Mouse (Mus musculus): ENCODE results near the gene Btn2a2. TPM values are rescaled to one million over a fixed set of nuclear protein-coding genes. Genes with fewer than 3 reads are reported as not detected.

Gene Btn2a2
- total and polyA plus RNA-seq, 3 experiments = 0.22 TPM; not detected in 2

GRCm38 (mm10) chr13:23499943-23500342 lies 11.3 kb upstream of the Btn2a2 start:
- Histone ChIP-seq H3K4me3 (ENCODE audit: low read depth, low read length) (no peak overlapping the region; the same call in 1 of the 2 replicates), H3K4me1 (ENCODE audit: insufficient read depth, low read depth, low read length) (peaks cover 36% of the 10 kb centered on the region), H3K27me3 (ENCODE audit: insufficient read depth, low read length) (peaks cover 14% of the 10 kb centered on the region), H3K9me3 (replicated peaks) (no peaks in the 10 kb centered on the region), H3K36me3 (replicated peaks) (no peaks in the 10 kb centered on the region)
- DNase-seq (ENCODE audit: low spot score) (no peak), ATAC-seq (ENCODE audit: extremely low read depth, insufficient number of reproducible peaks, low FRiP score, poor library complexity, severe bottlenecking) (no peak)
- TF ChIP-seq GATA1 (IDR thresholded peaks at IDR 0.05; ENCODE audit: borderline replicate concordance, low read length) (no peak), POLR2AphosphoS5 (IDR thresholded peaks at IDR 0.05; ENCODE audit: insufficient replicate concordance, low read depth, low read length) (no peak), GATA2 (IDR thresholded peaks at IDR 0.05; ENCODE audit: borderline replicate concordance, low read depth, low read length) (no peak), CTCF (IDR thresholded peaks at IDR 0.05; ENCODE audit: low read depth, low read length) (no peak), TAL1 (conservative IDR thresholded peaks at IDR 0.05; ENCODE audit: low read depth, low read length) (no peak)

- no peak for TF ChIP-seq POLR2AphosphoS5 (IDR thresholded peaks at IDR 0.05; ENCODE audit: insufficient replicate concordance, low read depth, low read length)
- no peak for TF ChIP-seq CTCF (IDR thresholded peaks at IDR 0.05; ENCODE audit: low read depth, low read length)
Observed at GRCm38 (mm10) chr13:23498653-23499052, 10.0 kb upstream of the Btn2a2 start.

DNA sequence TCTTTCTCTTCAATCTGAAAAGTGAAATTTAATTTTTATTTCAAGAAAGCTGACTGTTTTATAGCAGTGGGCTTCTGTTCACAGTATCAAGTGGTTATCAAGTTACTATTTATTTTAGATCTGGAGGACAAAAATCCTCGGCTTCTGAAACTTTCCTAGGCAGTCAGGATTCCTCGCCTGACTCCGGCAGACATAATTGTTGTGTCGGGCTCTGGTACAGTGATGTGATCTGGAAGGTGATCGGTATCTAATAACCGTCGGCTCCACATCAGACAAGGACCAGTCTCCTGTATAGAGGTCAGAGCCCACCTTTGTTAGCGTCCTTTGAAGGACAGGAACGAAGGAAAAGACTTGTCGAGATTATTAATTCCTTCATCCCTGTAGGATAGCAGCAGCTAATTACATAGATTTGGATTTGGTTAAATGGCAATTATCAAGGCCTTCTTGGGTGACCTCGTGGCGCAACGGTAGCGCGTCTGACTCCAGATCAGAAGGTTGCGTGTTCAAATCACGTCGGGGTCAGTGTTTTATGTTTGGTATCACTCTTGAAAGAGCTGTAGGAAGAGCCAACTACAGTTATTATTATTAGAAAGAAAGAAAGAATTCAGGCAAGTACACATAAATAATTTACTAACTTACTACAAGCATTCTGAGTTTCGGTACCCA lies 9.1 kb upstream of the Btn2a2 start:
- Histone ChIP-seq H3K4me1 (ENCODE audit: insufficient read depth, low read depth, low read length) (peaks cover 24% of the 10 kb centered on the region), H3K36me3 (replicated peaks) (no peaks in the 10 kb centered on the region), H3K4me3 (ENCODE audit: low read depth, low read length) (peak overlapping the region; percentile 13; the same call in 1 of the 2 replicates), H3K9me3 (replicated peaks) (no peaks in the 10 kb centered on the region), H3K27me3 (ENCODE audit: insufficient read depth, low read length) (peaks cover 20% of the 10 kb centered on the region)
- TF ChIP-seq CTCF (IDR thresholded peaks at IDR 0.05; ENCODE audit: low read depth, low read length) = no peak
- TF ChIP-seq POLR2AphosphoS5 (IDR thresholded peaks at IDR 0.05; ENCODE audit: insufficient replicate concordance, low read depth, low read length) = no peak
- no peak for TF ChIP-seq GATA1 (IDR thresholded peaks at IDR 0.05; ENCODE audit: borderline replicate concordance, low read length)
- no peak for TF ChIP-seq TAL1 (conservative IDR thresholded peaks at IDR 0.05; ENCODE audit: low read depth, low read length)
- TF ChIP-seq GATA2 (IDR thresholded peaks at IDR 0.05; ENCODE audit: borderline replicate concordance, low read depth, low read length) = no peak
- DNase-seq (ENCODE audit: low spot score) (no peak), ATAC-seq (ENCODE audit: extremely low read depth, insufficient number of reproducible peaks, low FRiP score, poor library complexity, severe bottlenecking) (no peak)

More at GRCm38 (mm10) chr13:23498653-23499052, 10.0 kb upstream of the Btn2a2 start:
- DNase-seq (ENCODE audit: low spot score) = no peak
- Histone ChIP-seq H3K27me3 (ENCODE audit: insufficient read depth, low read length) (peaks cover 20% of the 10 kb centered on the region), H3K36me3 (replicated peaks) (no peaks in the 10 kb centered on the region), H3K9me3 (replicated peaks) (no peaks in the 10 kb centered on the region), H3K4me3 (ENCODE audit: low read depth, low read length) (no peak overlapping the region), H3K4me1 (ENCODE audit: insufficient read depth, low read depth, low read length) (peaks cover 28% of the 10 kb centered on the region)
- ATAC-seq (ENCODE audit: extremely low read depth, insufficient number of reproducible peaks, low FRiP score, poor library complexity, severe bottlenecking) = no peak

GRCm38 (mm10) chr13:23495526-23495925 lies 6.9 kb upstream of the Btn2a2 start:
- no peak for TF ChIP-seq GATA2 (IDR thresholded peaks at IDR 0.05; ENCODE audit: borderline replicate concordance, low read depth, low read length)
- TF ChIP-seq POLR2AphosphoS5 (IDR thresholded peaks at IDR 0.05; ENCODE audit: insufficient replicate concordance, low read depth, low read length) = no peak
- TF ChIP-seq GATA1 (IDR thresholded peaks at IDR 0.05; ENCODE audit: borderline replicate concordance, low read length) = no peak
- no peak for TF ChIP-seq CTCF (IDR thresholded peaks at IDR 0.05; ENCODE audit: low read depth, low read length)
- no peak for TF ChIP-seq TAL1 (conservative IDR thresholded peaks at IDR 0.05; ENCODE audit: low read depth, low read length)
- H3K27me3 ChIP-seq (ENCODE audit: insufficient read depth, low read length) = peaks cover 20% of the 10 kb centered on the region
- H3K4me3 ChIP-seq (ENCODE audit: low read depth, low read length) = no peak overlapping the region
- H3K9me3 ChIP-seq (replicated peaks) = no peaks in the 10 kb centered on the region
- no peaks in the 10 kb centered on the region for H3K36me3 ChIP-seq (replicated peaks)
- ATAC-seq (ENCODE audit: extremely low read depth, insufficient number of reproducible peaks, low FRiP score, poor library complexity, severe bottlenecking) (no peak), DNase-seq (ENCODE audit: low spot score) (no peak)
- H3K4me1 ChIP-seq (ENCODE audit: insufficient read depth, low read depth, low read length) = peaks cover 27% of the 10 kb centered on the region

- TF ChIP-seq CTCF (IDR thresholded peaks at IDR 0.05; ENCODE audit: low read depth, low read length) = no peak
- no peak for TF ChIP-seq GATA2 (IDR thresholded peaks at IDR 0.05; ENCODE audit: borderline replicate concordance, low read depth, low read length)
- TF ChIP-seq POLR2AphosphoS5 (IDR thresholded peaks at IDR 0.05; ENCODE audit: insufficient replicate concordance, low read depth, low read length) = no peak
- TF ChIP-seq GATA1 (IDR thresholded peaks at IDR 0.05; ENCODE audit: borderline replicate concordance, low read length) = no peak
- no peak for TF ChIP-seq TAL1 (conservative IDR thresholded peaks at IDR 0.05; ENCODE audit: low read depth, low read length)
- Histone ChIP-seq H3K9me3 (replicated peaks) (no peaks in the 10 kb centered on the region), H3K27me3 (ENCODE audit: insufficient read depth, low read length) (peaks cover 36% of the 10 kb centered on the region), H3K36me3 (replicated peaks) (no peaks in the 10 kb centered on the region), H3K4me3 (ENCODE audit: low read depth, low read length) (no peak overlapping the region), H3K4me1 (ENCODE audit: insufficient read depth, low read depth, low read length) (peaks cover 23% of the 10 kb centered on the region)
- no peak for ATAC-seq (ENCODE audit: extremely low read depth, insufficient number of reproducible peaks, low FRiP score, poor library complexity, severe bottlenecking)
- no peak for DNase-seq (ENCODE audit: low spot score)
Observed at GRCm38 (mm10) chr13:23491990-23492389, 3.3 kb upstream of the Btn2a2 start.

GRCm38 (mm10) chr13:23491263-23491662 lies 2.6 kb upstream of the Btn2a2 start:
- Histone ChIP-seq H3K4me1 (ENCODE audit: insufficient read depth, low read depth, low read length) (peaks cover 23% of the 10 kb centered on the region), H3K27me3 (ENCODE audit: insufficient read depth, low read length) (peaks cover 39% of the 10 kb centered on the region), H3K9me3 (replicated peaks) (no peaks in the 10 kb centered on the region), H3K36me3 (replicated peaks) (no peaks in the 10 kb centered on the region), H3K4me3 (ENCODE audit: low read depth, low read length) (no peak overlapping the region)
- DNase-seq (ENCODE audit: low spot score) (no peak), ATAC-seq (ENCODE audit: extremely low read depth, insufficient number of reproducible peaks, low FRiP score, poor library complexity, severe bottlenecking) (no peak)
- TF ChIP-seq GATA2 (IDR thresholded peaks at IDR 0.05; ENCODE audit: borderline replicate concordance, low read depth, low read length) (no peak), POLR2AphosphoS5 (IDR thresholded peaks at IDR 0.05; ENCODE audit: insufficient replicate concordance, low read depth, low read length) (no peak), GATA1 (IDR thresholded peaks at IDR 0.05; ENCODE audit: borderline replicate concordance, low read length) (no peak), CTCF (IDR thresholded peaks at IDR 0.05; ENCODE audit: low read depth, low read length) (no peak), TAL1 (conservative IDR thresholded peaks at IDR 0.05; ENCODE audit: low read depth, low read length) (no peak)

Measured in G1E (cell line).